Mouse (Mus musculus): Measurements from ENCODE around the gene Kif19a.

- TF ChIP-seq CTCF (IDR thresholded peaks at IDR 0.05; ENCODE audit: borderline replicate concordance, insufficient read depth, low read depth, low read length) = no peak
- TF ChIP-seq POLR2A (IDR thresholded peaks at IDR 0.05; ENCODE audit: borderline replicate concordance, insufficient read depth, low read length) = no peak
Measured at GRCm38 (mm10) chr11:114732890-114733289, 32.3 kb upstream of the Kif19a start.

Data from cerebellum, adult 2 months (tissue).